26 mouse cellular contexts compared by ENCODE assay signal in the genomic region with DNA sequence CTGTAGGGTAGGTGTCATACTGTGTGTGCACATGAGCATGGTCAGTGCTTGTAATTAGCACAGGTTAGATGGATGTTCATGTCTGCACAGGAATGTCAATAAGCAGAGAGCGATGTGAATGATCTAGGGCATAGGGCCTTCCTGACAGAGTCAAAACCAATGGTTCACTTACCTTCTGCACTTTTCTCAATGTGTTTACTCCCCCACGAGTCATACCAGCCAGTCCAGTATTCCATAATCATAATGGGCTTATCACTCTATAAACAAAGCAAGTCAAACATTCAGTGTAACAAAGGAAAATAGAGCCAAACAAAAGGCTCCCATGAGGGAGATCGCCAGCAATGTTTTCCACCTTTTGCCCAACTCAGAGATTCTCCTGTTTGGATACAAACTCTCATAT. TPM values are rescaled to one million over a fixed set of nuclear protein-coding genes. Genes with fewer than 3 reads are reported as not detected.
"Had no signal": no experiment of that assay in that cellular context is flagged by ENCODE, and none has a peak within 500 bp of the region (broad histone marks: within the 10 kb centered on the region; RNA-seq: fewer than 3 reads in every experiment).

No protein-coding gene starts in this region.

- H3K36me3 ChIP-seq: kidney, embryonic 15.5 days; limb, embryonic 12.5 days; limb, embryonic 15.5 days; lung, embryonic 15.5 days; midbrain, embryonic 10.5 days; midbrain, embryonic 13.5 days; neural tube, embryonic 13.5 days had no signal

- H3K4me3 ChIP-seq: kidney, embryonic 15.5 days; limb, embryonic 12.5 days; limb, embryonic 15.5 days; lung, embryonic 15.5 days; megakaryocyte, embryonic 14.5 days; midbrain, embryonic 10.5 days; midbrain, embryonic 13.5 days; myocyte; neural tube, embryonic 13.5 days had no signal

- H3K4me1 ChIP-seq: kidney, embryonic 15.5 days; limb, embryonic 12.5 days; limb, embryonic 15.5 days; lung, embryonic 15.5 days; megakaryocyte, embryonic 14.5 days; midbrain, embryonic 10.5 days; neural tube, embryonic 13.5 days had no signal

- H3K27ac ChIP-seq: hindbrain, postnatal 0 days; kidney, embryonic 15.5 days; limb, embryonic 12.5 days; limb, embryonic 15.5 days; liver, embryonic 14.5 days; lung, embryonic 15.5 days; midbrain, embryonic 10.5 days; midbrain, embryonic 13.5 days; neural tube, embryonic 13.5 days had no signal

- H3K9me3 ChIP-seq: kidney, embryonic 15.5 days; limb, embryonic 12.5 days; limb, embryonic 15.5 days; lung, embryonic 15.5 days; megakaryocyte, embryonic 14.5 days; midbrain, embryonic 10.5 days; midbrain, embryonic 13.5 days; neural tube, embryonic 13.5 days had no signal

- ATAC-seq: hindbrain, postnatal 0 days; inflammation-experienced regulatory T-cells, adult 6 months; liver, postnatal 0 days; midbrain, embryonic 13.5 days; midbrain, embryonic 16.5 days had no signal

- H3K4me2 ChIP-seq: kidney, embryonic 15.5 days; limb, embryonic 12.5 days; limb, embryonic 15.5 days; liver, embryonic 11.5 days; lung, embryonic 15.5 days; midbrain, embryonic 13.5 days; neural tube, embryonic 13.5 days had no signal

- DNase-seq: kidney, adult 11 months; kidney, adult 8-10 months; kidney, postnatal 10 days; kidney, postnatal 4 days; left cerebral cortex, postnatal 4 days; liver, postnatal 0 days; lung, postnatal 14 days; thymus, adult 2 months; thymus, postnatal 14 days; thymus, postnatal 4 days had no signal

- H3K27me3 ChIP-seq: kidney, embryonic 15.5 days; limb, embryonic 12.5 days; limb, embryonic 15.5 days; lung, embryonic 15.5 days; megakaryocyte, embryonic 14.5 days; midbrain, embryonic 13.5 days; neural tube, embryonic 13.5 days had no signal

- H3K9ac ChIP-seq: kidney, embryonic 15.5 days; limb, embryonic 12.5 days; limb, embryonic 15.5 days; liver, embryonic 14.5 days; liver, postnatal 0 days; lung, embryonic 15.5 days; midbrain, embryonic 13.5 days; neural tube, embryonic 13.5 days had no signal

RNA-seq across cellular contexts. Expression of a gene that starts 24.8 kb away (rescaled TPM):
- polyA plus RNA-seq: inflammation-experienced regulatory T-cells, adult 6 months; liver, postnatal 0 days; myocyte had no signal

RNA-seq across cellular contexts. Expression of a gene that starts 29.6 kb away (rescaled TPM):
- polyA plus RNA-seq: inflammation-experienced regulatory T-cells, adult 6 months; kidney, embryonic 15.5 days; limb, embryonic 12.5 days; limb, embryonic 15.5 days; liver, embryonic 11.5 days; liver, embryonic 14.5 days; liver, postnatal 0 days; midbrain, embryonic 10.5 days; midbrain, embryonic 13.5 days; midbrain, embryonic 16.5 days; myocyte; neural tube, embryonic 13.5 days; small intestine, adult 2 months; spleen, adult 2 months; thymus, adult 2 months had no signal
